Mouse (Mus musculus): ENCODE results near the gene Casq2.

Gene Casq2

DNA sequence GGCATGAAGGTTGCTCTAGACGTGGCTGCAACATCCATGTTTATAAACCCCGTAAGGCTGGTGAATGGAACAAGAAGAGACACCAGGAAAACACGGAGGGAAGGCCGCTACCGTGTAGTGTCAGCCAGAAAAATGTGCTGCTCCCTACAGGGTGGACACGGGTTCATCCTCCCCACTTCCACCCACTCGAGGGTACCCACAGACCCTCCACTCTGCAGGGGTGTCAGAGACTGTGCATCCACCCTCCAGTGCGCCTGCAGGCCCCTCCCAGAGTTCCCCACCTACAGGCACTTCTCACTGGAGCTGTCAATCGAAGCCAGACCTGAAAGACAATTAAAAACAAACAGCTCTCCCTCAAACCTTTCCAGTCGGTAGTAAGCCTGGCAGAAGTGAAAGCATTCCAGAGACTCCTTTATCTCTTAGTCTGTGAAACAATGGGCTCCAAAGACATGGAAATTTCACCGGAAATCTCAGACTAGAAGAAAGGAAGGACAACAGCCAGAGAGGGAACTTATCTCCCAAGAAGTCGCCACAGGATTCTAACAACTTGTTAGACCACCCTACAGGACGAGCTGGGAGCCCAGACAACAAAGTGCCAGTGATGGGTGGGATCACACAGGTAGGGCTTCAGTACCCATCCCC, 2.5 kb upstream of the Casq2 start:
- DNase-seq (ENCODE audit: low spot score in 2 of 2), result no peak

DNA sequence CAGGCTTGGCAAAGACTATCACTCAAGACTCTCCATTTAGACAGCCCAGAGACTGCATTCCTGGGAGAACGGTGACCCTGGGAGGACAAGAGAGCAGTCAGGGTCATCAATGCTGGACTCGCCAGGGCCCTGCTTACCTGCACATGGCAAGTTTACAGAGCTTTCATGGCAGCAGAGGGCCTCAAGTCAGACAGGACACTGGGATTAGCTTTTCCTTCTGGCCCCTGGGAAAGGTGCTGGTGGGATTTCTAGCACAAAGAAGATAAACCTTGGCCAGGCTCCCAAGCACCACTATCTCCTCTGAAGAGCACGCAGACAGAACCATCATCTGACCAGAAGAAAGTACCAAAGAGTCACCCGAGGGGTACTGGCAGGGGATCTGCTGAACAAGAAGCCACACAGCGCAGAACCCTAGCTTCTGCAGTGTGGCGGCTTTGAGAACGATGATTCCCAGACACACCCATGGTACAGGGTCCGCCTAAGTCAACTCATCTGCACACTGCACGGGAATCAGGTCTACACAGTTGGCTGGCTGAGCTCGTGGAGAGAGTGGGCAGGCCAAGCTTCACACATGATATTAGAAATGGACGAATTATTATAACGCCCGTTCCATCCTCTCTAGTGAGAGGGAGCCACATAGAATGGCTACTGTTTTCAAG, 1.3 kb upstream of the Casq2 start:
- DNase-seq (ENCODE audit: low spot score in 2 of 2), result no peak

DNA sequence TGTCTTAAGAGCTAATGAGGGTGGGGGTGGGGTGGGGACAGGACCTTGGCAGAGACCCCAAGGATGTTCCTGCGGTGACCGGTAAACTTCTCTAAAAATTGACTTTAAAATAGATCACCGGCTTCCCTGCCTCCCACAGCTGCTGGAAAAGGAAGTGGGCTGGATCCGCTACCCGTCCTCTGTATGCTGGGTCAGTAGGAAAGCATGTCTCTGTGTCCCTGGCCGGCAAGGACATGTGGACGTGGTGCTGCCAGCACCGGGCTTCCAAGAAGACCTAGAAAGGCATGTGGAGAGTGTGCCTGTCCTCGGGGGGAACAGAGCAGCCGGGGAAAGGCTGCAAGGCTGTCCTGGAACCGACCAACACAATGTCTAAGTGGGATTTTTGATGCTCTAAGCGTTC, 496 bp upstream of the Casq2 start:
- no peak for DNase-seq (ENCODE audit: low spot score in 2 of 2)

DNA sequence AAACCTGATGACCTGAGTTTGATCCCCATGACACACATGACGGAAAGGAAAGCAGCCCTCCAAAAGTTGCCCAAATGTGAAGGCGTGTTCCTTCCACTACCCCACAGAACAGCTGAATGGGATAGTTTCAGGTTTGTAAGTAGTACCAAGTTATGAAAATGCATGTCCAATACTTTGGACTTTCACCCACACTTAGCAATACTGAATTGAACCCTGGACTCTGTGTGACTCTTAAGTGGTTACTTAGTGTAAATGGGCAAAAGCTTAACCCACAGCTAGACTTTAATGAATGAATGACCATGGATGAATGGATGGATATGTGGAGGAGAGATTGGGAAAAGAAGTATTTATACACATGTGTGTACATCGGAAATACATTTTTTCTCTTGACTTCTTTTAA, 8.6 kb downstream of the Casq2 start:
- DNase-seq (ENCODE audit: low spot score in 2 of 2), result no peak

DNA sequence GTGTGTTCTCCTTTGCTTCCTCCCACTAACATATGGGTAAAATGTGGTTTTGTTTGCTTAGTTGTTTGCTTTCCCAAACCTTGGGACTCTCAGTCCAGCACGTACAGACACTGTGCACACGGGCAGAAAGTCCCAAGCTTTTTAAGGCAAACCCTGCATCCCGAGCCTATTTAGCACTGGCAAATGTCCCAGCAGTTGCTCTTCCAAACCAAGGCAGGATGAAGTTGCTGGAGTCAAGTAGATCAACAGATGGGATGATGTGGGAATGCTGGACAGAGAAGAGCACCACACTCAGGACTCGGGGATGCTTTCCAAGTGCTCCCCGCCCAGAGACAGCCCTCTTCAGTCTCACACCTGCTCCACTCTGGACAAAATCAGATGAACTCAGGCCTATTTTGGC, 9.2 kb downstream of the Casq2 start:
- DNase-seq (ENCODE audit: low spot score in 2 of 2), result no peak

DNA sequence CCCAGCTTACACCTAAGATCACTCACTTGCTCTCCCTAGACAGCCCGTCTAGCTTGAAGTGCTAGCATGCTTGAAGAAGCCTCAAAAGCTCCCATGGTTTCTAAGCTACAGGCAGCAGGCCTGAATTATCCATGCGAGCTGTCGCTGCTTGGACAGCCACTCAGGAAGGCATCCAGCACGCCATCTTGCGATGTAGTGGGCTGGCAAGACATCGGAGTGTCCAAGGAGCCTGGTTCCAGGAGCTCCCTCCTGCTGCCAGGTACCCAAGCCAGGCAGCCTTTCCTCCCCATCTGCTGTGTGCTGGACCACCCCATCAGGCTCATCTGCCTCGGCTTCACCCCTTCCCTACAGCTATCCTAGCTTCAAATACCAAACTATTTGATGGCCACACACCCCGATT, 10.2 kb downstream of the Casq2 start:
- no peak for DNase-seq (ENCODE audit: low spot score in 2 of 2)

DNA sequence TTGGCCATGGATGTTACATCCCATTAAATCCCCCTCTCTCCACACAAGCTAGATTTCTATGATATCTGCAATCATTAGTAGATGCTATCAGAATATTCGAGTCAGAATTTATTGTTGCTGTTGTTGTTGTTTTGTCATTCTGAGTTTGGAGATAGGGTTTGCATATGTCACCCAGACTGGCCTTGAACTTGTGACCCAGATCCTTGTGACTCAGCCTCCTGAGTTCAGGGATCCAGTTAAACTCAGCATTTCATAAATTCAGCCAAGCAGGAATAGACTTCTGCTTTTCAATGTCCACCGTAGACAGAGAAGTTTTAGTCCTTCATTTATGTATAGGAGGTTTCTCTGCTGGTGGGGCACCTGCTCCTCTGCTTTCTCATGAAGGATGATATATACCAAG, 10.8 kb downstream of the Casq2 start:
- DNase-seq (ENCODE audit: low spot score in 2 of 2), result no peak

DNA sequence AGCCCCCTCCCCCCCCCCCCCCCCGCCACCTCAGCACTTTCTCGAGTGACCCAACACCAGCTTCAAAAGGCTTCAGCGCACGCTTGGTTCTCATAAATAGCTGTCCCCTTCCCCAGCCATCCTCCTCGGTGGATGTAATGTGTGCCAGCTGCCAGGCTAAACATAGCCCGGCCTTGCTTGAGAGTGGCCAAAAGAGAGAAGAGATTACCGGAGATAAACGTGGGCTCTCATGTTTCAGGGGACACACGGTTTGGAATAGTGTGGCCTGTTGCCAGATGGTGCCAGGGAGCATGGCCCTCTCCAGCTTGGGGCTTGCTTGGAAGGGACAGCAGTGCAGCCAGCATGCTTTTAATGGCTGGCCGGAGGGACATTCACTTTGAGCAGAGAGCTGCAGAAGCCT, 13.0 kb downstream of the Casq2 start:
- DNase-seq (ENCODE audit: low spot score in 2 of 2), result no peak

DNA sequence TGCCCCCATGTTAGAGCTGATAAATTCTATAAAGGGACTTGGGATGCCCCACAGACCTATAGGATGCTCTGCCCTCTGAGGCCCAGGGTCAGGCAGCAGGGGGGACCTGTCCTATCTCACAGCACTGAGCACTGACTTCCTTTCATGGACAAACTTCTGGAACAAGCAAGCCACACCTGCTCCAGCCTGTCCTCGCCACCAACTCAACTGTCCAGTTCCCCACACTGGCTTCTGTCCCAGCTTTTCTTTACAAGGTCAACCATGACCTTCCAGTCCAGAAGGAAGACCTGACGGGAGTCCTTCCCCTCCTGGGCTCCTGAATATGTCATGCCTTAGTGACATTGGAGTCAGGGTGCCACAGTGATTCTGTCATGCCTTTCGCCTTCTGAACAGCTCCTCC, 13.6 kb downstream of the Casq2 start:
- DNase-seq (ENCODE audit: low spot score in 2 of 2), result no peak

DNA sequence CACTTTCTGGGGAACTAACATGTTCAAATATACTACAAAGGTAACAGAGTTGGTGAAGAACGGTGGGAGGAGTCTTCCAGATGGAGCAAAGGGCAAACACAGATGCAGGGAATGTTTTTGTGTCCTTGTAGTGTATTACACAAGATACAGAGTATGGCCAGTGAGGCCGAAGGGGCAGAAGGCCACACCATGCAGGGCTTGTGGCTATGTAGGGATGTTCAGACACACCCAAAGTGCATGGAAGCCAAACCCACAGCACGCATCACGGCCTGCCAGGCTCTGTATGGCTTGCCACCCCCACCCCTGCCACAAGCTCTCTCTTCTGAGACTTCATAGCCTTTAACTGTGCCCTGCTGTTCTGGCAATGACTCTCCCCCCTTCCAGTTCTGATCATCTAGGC, 15.2 kb downstream of the Casq2 start:
- DNase-seq (ENCODE audit: low spot score in 2 of 2), result no peak

DNA sequence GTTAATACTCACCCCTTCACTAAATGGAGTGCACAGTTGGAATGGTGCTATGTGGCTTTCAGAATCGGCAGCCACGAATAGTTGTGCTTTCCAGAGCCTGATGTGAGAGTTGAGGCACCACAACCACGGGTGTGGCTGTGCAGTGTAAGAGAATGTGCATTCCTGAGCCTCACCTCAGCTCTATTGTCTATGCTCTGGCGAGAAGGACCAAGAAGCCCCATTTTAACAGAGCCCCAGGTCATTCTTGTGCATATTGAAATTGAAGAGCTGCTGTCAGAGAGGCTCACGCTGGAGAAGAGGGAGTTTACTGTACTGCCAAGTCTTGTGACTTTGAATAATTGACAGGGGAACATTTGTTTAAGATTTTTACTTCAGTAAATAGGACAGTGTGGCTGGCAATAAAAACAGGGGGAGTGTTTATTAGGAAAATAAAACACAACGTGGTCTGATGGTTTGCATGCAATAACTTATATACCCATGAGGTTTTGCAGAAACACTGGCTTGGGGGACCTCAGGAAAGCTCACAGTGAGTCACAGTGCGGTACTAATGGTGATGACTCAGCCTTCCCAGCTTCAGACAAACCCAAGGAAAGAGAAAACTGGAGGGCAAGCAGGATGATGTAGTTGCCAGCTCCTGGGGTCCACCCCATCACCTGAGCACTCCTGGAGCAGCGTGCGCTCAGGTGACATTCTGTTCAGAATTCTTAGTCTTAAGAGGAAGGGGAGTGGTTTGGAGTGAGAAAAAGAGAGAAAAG, 17.8 kb downstream of the Casq2 start:
- no peak for DNase-seq (ENCODE audit: low spot score in 2 of 2)

DNA sequence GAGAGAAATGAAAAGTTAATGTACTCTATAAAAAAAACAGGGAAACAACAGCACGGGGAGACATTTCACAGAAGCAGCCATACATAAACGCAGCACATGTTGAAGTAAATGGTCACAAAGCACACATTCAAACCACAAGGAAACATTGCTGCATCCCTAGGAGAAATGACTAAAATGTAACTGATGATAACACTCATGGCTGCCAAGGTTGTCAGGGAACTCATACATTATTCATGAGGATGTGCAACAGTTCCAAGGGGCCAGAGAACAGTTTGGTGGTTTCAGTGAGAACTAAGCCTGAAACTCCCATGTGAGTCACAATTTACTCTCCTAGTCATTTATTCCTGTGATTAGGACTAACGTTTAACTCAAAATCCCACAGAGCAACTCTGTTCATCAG, 22.0 kb downstream of the Casq2 start:
- no peak for DNase-seq (ENCODE audit: low spot score in 2 of 2)

DNA sequence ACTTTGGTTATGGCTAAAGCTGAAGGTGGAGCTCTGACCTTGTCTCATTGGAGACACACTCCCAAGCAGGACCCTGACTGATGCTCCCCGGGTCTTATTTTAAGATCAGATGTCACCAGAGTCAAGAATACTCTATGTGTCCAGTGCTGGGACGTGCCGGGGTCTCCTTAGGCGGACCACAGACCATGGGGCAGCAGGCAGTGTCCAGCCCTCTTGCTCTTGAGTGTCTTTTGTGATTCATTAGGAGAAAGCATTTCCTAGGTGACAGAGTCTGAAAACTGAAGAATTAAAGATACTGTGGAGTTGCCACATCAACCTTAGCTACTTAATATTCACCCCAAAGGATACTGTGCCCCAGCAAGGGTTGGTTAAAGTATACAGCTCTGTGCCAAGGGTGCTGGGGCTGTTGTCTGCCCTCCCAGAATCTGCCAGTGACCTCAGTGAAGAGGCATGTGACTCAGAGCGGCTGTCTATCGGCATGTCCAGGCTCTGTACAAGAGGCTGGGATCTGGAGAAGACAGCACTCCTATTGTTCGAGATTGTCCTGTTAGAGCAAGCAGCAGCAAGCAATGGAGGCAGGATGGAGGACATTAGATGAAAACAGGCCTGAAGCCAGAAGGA, 25.9 kb downstream of the Casq2 start:
- no peak for DNase-seq (ENCODE audit: low spot score in 2 of 2)

DNA sequence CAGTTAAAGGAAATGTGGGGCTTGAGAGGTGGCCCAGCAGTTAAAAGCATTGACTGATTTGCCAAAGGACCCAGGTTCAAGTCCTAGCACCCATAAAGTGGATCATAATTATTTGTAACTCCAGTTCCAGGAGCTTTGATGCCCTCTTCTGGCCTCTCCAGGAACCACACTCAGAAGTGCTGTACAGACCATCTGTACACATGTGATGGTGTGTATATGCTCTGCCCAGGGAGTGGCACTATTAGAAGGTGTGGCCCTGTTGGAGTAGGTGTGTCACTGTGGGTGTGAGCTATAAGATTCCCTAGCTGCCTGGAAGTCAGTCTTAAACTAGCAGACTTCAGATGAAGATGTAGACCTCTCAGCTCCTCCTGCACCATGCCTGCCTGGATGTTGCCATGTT, 34.7 kb downstream of the Casq2 start:
- no peak for DNase-seq (ENCODE audit: low spot score in 2 of 2)

DNA sequence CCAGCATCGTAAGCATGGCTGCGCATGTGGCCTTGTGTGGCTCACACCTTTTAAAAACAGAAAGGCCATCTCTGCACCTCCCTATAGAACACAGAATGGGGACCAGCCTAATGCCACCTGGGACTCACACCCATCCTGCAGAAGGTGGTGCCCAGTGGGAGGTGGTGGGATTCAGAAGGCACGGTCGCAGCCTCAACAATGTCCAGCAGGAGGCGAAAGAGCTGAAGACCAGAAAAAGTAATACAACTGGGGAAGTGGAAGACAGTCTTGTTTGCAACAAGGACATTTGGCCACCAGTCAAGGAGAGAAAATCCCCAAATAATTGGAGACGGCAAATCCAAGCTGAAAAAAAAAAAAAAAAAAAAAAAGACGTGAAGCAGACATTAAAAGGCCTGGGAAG, 35.8 kb downstream of the Casq2 start:
- DNase-seq (ENCODE audit: low spot score in 2 of 2), result no peak

DNA sequence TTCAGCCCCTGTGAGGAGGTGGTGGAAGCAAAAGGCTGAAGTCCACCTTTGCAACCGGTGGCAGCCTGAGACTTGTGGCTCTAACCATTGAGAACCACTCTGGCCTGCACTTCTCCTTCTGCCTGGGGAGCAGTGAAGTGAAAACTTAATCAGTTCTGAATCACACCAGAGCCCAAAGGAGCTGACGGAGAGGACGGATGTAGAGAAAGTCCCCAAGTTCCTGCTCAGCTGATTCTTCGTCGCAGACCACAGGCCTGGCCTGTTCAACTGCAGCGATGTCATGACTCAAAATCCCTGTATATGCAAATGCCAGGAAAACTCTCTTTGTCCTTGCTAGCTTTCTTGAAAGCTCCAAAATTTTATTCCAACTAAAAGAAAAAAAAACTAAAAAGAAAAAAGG, 37.4 kb downstream of the Casq2 start:
- no peak for DNase-seq (ENCODE audit: low spot score in 2 of 2)

DNA sequence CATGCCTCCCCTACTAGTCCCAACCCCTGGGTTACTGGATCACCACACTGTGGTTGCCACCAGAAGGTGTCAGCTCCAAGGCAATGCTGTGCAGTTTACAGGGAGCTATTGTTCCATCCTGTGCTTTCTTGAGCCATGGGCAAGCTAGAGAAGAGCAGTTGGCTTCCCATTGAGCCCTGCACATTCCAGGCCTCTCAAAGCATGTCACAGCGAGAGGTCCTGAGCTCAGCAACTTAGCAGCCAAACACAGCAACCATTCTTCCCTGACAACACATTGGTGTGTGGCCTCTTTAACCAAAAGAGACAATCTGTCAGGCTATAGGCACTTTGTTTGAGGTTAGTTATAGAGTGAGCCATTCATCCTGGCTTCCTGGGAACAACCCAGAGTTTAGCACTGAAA, 39.3 kb downstream of the Casq2 start:
- DNase-seq (ENCODE audit: low spot score in 2 of 2), result no peak

DNA sequence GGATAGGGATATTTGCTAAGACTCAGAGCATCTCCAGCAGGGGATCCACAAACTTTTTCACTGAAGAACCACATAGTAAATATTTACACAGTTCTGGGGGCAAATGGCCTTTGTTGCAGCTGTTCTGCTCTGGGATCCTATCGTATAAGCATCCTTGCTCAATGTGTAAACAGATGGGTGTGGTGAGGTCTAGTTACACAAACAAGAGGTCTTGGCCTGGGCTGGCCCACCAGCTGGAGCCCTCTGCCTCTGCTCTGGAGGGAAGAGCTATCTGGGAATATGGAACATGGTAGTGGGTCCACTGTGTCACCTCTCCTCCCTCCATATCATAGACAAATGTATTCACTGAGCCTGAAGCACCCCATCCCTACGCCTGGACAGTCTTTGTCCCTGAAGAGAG, 40.9 kb downstream of the Casq2 start:
- no peak for DNase-seq (ENCODE audit: low spot score in 2 of 2)

DNA sequence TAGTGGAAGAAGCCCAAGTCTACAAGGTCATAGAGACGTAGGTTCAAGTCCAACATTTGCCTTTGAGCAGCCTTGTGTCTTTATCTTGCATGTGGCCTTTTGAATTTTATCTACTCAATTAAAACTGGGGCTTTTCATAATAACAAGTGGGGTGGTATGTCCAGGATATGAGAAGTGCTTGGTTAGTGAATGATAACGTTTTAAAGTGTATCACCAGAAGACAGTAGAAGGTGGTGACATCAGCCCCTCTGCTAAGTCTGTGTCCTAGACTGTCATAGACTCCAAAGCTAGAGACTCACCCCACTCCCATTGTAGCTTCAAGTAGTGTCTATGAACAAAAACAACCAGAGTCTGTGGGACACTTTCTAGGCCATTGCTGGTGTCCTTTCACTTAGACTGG, 42.0 kb downstream of the Casq2 start:
- DNase-seq (ENCODE audit: low spot score in 2 of 2), result no peak

DNA sequence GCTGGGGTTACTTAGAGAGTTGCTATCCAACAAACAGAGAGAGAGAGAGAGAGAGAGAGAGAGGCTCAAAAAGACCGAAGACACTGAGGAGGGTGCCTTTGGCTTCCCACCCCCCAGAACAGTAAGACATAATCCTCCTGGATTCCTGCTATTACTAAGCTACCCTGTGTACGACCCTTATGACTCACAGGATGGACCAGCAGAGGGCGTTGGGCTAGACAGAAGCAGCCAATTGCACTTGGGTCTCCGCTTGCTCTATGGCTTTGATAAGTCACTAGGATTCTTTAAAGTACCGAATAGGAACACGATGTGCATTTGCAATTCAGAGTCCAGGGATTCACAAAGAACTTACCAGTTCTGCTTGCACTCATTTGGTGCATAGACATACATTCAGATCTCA, 44.3 kb downstream of the Casq2 start:
- DNase-seq (ENCODE audit: low spot score in 2 of 2), result no peak

DNA sequence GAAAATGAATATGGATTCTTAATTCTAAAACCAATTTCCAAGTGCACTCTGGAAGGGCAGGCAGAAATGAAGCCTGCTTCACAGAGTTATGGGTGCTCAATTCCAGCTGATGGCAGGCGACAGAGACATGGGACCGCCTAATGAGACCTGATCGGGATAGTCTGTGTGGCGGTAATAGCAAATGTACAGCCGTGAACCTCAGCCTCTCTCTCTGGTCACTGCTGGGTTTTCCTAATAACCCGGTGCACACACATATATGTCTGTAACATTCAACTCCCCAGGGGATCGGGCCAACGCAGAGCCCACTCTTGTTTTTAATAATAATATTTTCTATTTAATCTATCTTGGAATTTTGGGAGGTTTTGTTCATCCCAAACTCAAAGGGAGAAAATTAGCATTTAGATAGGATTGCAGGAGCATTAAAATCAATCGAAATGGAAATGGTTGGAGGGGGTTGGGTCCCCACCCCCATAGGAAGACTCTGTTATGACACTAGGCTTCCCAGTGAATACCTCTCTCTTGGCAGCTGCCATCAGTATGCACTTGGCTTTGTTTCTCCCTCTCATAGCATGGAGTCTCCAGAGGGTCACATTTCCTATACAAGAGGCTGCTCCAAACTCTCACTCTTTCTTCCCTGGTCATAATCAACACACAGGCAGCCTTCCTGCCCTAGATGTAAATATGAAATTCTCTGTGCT, 45.6 kb downstream of the Casq2 start:
- no peak for DNase-seq (ENCODE audit: low spot score in 2 of 2)

DNA sequence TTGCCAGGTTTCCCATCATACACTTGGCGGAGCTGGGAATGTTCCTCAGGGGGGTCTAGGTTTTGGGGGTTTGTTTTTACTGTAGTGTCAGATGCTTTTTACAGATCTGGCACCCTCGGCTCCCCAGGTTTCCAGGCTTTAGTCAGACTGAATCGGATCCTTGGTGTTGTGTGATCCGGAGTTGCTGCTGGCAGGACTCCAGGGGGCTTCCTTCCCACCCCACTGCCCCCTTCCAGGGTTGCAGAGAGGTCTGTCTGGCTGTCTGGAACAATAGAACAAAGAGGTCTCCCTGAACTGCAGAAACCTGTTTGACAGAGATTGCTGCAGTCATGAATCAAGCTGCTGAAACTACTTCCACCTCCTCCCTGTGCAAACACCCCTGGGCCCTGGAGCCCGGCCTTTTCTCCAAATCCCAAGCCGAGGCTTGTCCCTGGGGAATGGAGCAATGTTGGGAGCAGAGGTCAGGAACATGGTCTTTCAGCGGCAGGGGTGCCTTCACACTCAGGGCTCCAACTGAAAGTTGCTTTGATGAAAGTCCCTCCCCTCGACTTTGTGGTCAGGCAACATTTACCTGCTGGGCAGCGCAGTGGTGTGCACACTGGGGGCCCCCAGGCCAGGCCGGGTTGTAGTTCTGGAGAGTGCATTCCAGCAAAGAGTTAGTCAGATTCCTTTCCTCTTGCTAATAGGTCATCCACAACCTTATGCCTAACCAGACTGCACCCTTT, 49.3 kb downstream of the Casq2 start:
- DNase-seq (ENCODE audit: low spot score in 2 of 2), result no peak

Data from natural killer cell, adult 2 months (primary cell).